Mouse (Mus musculus): ENCODE measurements around the gene 1810010D01Rik. TPM values are rescaled to one million over a fixed set of nuclear protein-coding genes. Genes with fewer than 3 reads are reported as not detected.

Gene 1810010D01Rik
- polyA plus RNA-seq (2015; fragmentation: Nextera tagmentation; extraction: Ambion mirVana) = 0.59 TPM in 1 of 2 replicates, not detected in the other

GRCm38 (mm10) chr7:145208006-145208405 lies at the start of gene 1810010D01Rik:
1810010D01Rik (minus strand) TSS chr7:145208119.
- H3K4me3 ChIP-seq (replicated peaks) = no peak within 1 kb of the TSS
- WGBS = 86% methylated on average over 4 of the region's 4 CpGs
- no peak for ATAC-seq (ENCODE audit: low FRiP score)

DNA sequence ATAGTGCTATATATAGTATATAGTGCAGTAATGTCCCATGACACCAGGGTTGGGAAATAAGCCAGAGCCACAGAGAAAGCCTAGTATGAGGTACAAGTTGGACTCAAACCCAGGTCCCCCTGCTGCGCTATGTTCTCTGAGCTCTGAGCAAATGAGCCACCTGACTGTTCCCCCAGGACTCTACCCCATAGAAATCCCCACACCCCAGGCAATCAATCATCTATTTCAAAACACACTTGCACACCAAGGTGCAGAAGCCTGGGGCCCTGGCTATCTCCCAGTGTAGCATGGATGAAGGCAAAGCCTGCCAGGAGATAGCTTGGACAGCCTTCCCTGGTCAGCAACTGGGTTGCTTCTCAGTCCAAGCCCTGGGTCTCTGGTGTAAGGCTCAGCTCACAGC lies 48.2 kb upstream of the 1810010D01Rik start:
- no peaks in the 10 kb centered on the region for H3K27me3 ChIP-seq (replicated peaks)
- H3K4me1 ChIP-seq = no peaks in the 10 kb centered on the region
- no peaks in the 10 kb centered on the region for H3K36me3 ChIP-seq
- no peak overlapping the region for H3K9ac ChIP-seq (replicated peaks)
- H3K4me2 ChIP-seq = no peak overlapping the region
- 89% methylated on average over 1 of the region's 1 CpGs for WGBS
- no peak overlapping the region for H3K27ac ChIP-seq (replicated peaks)
- no peak overlapping the region for H3K4me3 ChIP-seq (replicated peaks)
- no peaks in the 10 kb centered on the region for H3K9me3 ChIP-seq (replicated peaks)
- no peak for ATAC-seq (ENCODE audit: low FRiP score)

More at GRCm38 (mm10) chr7:145208006-145208405, at the start of gene 1810010D01Rik:
- no peak within 1 kb of the TSS for H3K4me2 ChIP-seq
- 0 out of 2 replicates have a peak within 1 kb of the TSS, but pooled peaks have one; percentile 49 for H3K9ac ChIP-seq (replicated peaks)
- peaks cover 28% of the 10 kb centered on the region for H3K4me1 ChIP-seq
- no peaks in the 10 kb centered on the region for H3K27me3 ChIP-seq (replicated peaks)
- no peaks in the 10 kb centered on the region for H3K9me3 ChIP-seq (replicated peaks)
- H3K36me3 ChIP-seq = no peaks in the 10 kb centered on the region
- 0 out of 2 replicates have a peak within 1 kb of the TSS, but pooled peaks have one; percentile 79 for H3K27ac ChIP-seq (replicated peaks)

DNA sequence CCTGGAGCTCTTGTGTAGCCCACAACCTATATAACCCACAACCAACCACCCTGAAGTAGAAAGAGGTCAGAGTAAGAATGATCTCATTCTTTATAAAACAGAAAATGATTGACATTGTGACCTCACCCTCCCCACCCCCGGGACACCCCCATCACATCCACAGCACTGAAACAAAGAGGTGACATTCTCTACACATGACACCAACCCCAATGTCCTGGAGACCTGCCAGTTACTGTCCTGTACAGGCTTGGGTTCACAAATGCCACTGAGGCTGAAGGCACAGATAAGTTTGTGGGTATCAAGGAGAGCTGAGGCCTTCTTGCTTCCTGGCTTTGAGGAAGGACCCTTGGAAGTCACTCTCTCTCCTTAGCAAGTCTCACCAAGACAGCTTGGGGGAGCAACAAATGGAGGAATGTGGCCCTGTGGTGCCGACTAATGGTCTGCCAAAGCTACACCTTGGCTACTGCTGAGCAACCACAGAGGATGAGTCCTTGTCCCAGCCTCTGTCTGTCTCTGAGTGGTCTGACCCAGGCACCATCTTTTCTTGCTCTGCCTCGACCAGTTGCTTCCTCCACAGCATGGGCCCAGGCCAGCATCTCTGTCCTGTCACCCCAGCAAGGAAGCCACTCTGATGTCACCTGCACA lies 46.2 kb upstream of the 1810010D01Rik start:
- Histone ChIP-seq H3K4me2 (no peak overlapping the region), H3K36me3 (no peaks in the 10 kb centered on the region), H3K27ac (replicated peaks) (no peak overlapping the region), H3K4me1 (no peaks in the 10 kb centered on the region), H3K27me3 (replicated peaks) (no peaks in the 10 kb centered on the region), H3K9ac (replicated peaks) (no peak overlapping the region), H3K4me3 (replicated peaks) (no peak overlapping the region), H3K9me3 (replicated peaks) (no peaks in the 10 kb centered on the region)
- ATAC-seq (ENCODE audit: low FRiP score) = no peak
- WGBS = 73% methylated on average over 3 of the region's 3 CpGs

DNA sequence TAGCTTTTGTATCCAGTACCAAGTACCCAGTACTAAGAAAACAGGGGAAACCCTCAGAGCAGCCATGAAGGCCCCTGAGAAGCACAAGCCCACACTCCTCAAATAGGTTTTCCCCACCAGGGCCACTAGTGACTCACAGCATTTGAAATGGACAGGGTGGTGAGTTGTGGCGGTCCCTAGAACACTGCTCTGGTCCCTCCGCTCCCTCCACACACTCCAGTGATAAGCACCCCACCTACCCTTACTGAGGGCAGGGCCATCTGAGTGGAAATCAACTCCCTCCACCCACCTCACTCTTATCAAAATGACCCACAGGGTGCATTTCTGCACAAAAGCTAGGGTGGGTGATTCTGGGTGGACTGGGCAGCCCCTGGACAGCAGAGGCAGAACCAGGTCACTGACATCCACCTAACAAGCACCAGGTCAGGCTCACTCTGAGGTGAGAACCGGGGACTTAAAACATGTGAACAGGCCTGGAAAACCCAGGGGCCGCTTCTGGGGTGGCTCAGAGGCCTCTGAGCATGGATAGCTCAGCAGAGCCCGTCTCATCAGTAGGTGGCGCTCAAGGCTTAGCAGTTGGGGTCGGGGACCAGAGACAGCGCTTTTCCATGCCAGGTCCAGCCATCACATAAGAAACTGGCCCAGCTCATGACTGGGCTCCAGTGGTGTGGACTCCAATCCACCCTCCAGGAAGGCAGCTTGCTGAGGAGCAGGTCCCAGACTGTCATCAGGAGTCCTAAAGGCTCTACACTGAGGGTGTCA lies 45.0 kb upstream of the 1810010D01Rik start:
- peak; percentile 77 for ATAC-seq (ENCODE audit: low FRiP score)
- 26% methylated on average over 8 of the region's 8 CpGs for WGBS

GRCm38 (mm10) chr7:145250225-145250624 lies 42.3 kb upstream of the 1810010D01Rik start:
- Histone ChIP-seq H3K4me1 (no peaks in the 10 kb centered on the region), H3K27ac (replicated peaks) (no peak overlapping the region), H3K9me3 (replicated peaks) (no peaks in the 10 kb centered on the region), H3K4me2 (no peak overlapping the region), H3K36me3 (no peaks in the 10 kb centered on the region), H3K9ac (replicated peaks) (no peak overlapping the region), H3K27me3 (replicated peaks) (no peaks in the 10 kb centered on the region), H3K4me3 (replicated peaks) (no peak overlapping the region)
- ATAC-seq (ENCODE audit: low FRiP score) = no peak
- WGBS = 79% methylated on average over 9 of the region's 9 CpGs

More for the DNA sequence above, 45.0 kb upstream of the 1810010D01Rik start:
- Histone ChIP-seq H3K27me3 (replicated peaks) (no peaks in the 10 kb centered on the region), H3K9me3 (replicated peaks) (no peaks in the 10 kb centered on the region), H3K36me3 (no peaks in the 10 kb centered on the region), H3K9ac (replicated peaks) (no peak overlapping the region), H3K4me2 (no peak overlapping the region), H3K4me1 (no peaks in the 10 kb centered on the region), H3K27ac (replicated peaks) (no peak overlapping the region), H3K4me3 (replicated peaks) (no peak overlapping the region)

DNA sequence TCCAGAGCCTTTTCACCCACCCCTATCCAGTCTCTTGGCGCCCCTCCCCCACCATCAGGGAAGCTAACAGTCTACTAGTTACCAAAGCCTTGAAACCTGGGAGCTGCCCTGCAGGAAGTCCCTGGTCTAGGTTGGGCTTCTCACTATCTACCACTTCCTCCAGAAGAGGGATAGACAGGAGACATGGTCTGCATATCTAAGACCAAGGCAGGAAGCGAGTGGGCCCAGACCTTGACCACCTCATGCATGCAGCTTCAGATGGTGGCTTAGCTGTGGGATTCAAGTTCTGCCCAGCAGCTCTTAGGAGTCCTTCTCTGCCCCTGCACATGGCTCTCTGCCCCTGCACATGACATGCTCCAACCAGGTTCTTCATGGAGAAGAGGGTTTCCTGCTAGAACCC lies 41.0 kb upstream of the 1810010D01Rik start:
- ATAC-seq (ENCODE audit: low FRiP score) = no peak

GRCm38 (mm10) chr7:145242851-145243712 lies 35.2 kb upstream of the 1810010D01Rik start:
- peaks cover 8% of the 10 kb centered on the region for H3K27me3 ChIP-seq (replicated peaks)
- H3K4me2 ChIP-seq = no peak overlapping the region
- H3K27ac ChIP-seq (replicated peaks) = no peak overlapping the region
- 15% methylated on average over 9 of the region's 9 CpGs for WGBS
- no peak overlapping the region for H3K4me3 ChIP-seq (replicated peaks)
- H3K9ac ChIP-seq (replicated peaks) = no peak overlapping the region
- H3K9me3 ChIP-seq (replicated peaks) = no peaks in the 10 kb centered on the region
- peak; percentile 84 for ATAC-seq (ENCODE audit: low FRiP score)
- no peaks in the 10 kb centered on the region for H3K36me3 ChIP-seq
- peaks cover 11% of the 10 kb centered on the region for H3K4me1 ChIP-seq

More for the DNA sequence above, 41.0 kb upstream of the 1810010D01Rik start:
- no peaks in the 10 kb centered on the region for H3K4me1 ChIP-seq
- WGBS = 96% methylated on average over 2 of the region's 2 CpGs
- H3K9me3 ChIP-seq (replicated peaks) = no peaks in the 10 kb centered on the region
- H3K27ac ChIP-seq (replicated peaks) = no peak overlapping the region
- H3K4me3 ChIP-seq (replicated peaks) = no peak overlapping the region
- no peaks in the 10 kb centered on the region for H3K36me3 ChIP-seq
- H3K27me3 ChIP-seq (replicated peaks) = no peaks in the 10 kb centered on the region; the same call in 1 of the 2 replicates
- H3K9ac ChIP-seq (replicated peaks) = no peak overlapping the region
- no peak overlapping the region for H3K4me2 ChIP-seq

GRCm38 (mm10) chr7:145242028-145242427 lies 34.1 kb upstream of the 1810010D01Rik start:
- Histone ChIP-seq H3K9ac (replicated peaks) (no peak overlapping the region), H3K4me1 (peaks cover 11% of the 10 kb centered on the region), H3K4me2 (no peak overlapping the region), H3K9me3 (replicated peaks) (no peaks in the 10 kb centered on the region), H3K27ac (replicated peaks) (no peak overlapping the region), H3K27me3 (replicated peaks) (peaks cover 8% of the 10 kb centered on the region), H3K36me3 (no peaks in the 10 kb centered on the region), H3K4me3 (replicated peaks) (no peak overlapping the region)
- 79% methylated on average over 9 of the region's 9 CpGs for WGBS
- ATAC-seq (ENCODE audit: low FRiP score) = no peak

DNA sequence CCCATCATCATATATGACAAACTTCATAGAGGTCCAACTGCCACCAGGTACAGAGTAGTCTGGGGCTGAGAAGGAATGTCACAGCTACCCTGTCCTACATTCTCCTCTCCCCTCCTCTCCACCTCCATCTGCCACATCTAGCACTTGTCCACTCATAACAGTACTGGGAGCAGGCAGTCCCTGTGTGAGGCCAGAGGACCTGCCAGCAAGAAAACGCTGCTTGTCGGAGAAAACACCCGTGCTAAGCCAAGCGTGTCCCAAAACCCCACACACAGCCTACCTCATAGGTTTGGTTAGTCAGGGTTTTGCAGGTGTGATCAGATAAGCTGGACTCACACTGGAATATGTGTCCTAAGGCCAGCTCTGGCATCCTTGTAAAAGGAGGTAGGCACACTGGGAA lies 33.0 kb upstream of the 1810010D01Rik start:
- H3K9me3 ChIP-seq (replicated peaks) = no peaks in the 10 kb centered on the region
- no peak for ATAC-seq (ENCODE audit: low FRiP score)
- peaks cover 8% of the 10 kb centered on the region for H3K27me3 ChIP-seq (replicated peaks)
- H3K4me1 ChIP-seq = peaks cover 11% of the 10 kb centered on the region
- no peak overlapping the region for H3K9ac ChIP-seq (replicated peaks)
- no peak overlapping the region for H3K4me3 ChIP-seq (replicated peaks)
- no peak overlapping the region for H3K4me2 ChIP-seq
- H3K27ac ChIP-seq (replicated peaks) = no peak overlapping the region
- 82% methylated on average over 4 of the region's 4 CpGs for WGBS
- no peaks in the 10 kb centered on the region for H3K36me3 ChIP-seq

DNA sequence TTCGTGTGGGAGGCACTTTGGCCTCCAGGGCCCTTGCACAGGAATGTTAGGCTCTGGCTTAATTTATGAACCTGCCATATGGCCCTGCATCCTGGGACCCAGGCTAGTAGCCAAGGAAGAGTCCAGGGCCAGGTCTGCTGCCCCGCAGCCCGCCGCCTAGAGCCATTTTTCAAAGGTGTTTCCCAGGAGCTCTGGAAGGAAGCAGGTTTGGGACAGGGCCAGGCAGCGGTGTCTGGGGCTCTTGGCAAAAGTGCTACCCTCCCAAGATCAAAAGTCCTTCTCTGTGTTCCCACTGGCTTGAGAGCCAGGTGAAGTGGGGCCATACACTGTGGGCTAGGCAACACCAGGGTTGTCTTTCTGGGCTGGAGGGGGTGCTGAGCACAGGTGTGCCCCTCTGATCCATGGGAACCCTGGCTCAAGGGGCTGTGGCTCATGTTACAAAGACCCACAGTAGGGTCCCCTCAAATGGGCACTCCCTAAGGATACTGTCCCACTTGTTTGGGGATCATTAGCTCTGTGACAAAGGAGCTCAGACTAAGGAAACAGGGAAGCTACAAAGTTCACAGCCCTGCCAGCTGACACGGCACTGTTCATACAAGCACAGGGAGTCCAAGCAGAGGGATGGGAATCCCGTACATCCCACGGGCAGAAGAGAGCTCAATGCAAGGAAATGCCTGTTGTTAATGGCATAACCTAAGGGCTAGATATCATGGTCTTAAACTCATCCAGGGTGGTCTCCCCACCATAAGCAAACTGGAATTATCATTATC lies 32.0 kb upstream of the 1810010D01Rik start:
- H3K27ac ChIP-seq (replicated peaks) = no peak overlapping the region
- H3K36me3 ChIP-seq = no peaks in the 10 kb centered on the region
- H3K27me3 ChIP-seq (replicated peaks) = peaks cover 8% of the 10 kb centered on the region
- H3K4me2 ChIP-seq = no peak overlapping the region
- H3K9ac ChIP-seq (replicated peaks) = no peak overlapping the region
- WGBS = 50% methylated on average over 8 of the region's 8 CpGs
- H3K9me3 ChIP-seq (replicated peaks) = no peaks in the 10 kb centered on the region
- no peak for ATAC-seq (ENCODE audit: low FRiP score)
- H3K4me1 ChIP-seq = peaks cover 11% of the 10 kb centered on the region
- H3K4me3 ChIP-seq (replicated peaks) = no peak overlapping the region

DNA sequence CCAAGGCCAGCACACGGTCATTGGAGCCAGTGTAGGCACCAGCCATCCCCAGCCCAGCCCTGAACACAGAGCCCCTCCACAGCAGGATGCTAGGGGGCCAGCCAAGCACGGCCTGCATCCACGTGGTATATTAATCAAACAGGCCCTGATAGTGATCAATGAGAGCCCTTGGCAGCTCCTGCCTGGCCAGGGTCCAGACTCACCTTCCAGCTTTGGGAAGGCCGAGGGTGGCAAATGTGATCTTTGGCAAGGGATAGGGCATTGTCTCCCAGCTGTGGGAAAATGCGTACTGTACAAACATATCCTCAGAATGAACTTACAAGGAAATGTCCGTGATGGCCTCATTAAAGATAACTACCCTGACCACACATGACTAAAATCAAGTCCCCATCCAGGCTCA lies 31.2 kb upstream of the 1810010D01Rik start:
- no peak overlapping the region for H3K4me3 ChIP-seq (replicated peaks)
- H3K36me3 ChIP-seq = no peaks in the 10 kb centered on the region
- no peak overlapping the region for H3K27ac ChIP-seq (replicated peaks)
- H3K4me2 ChIP-seq = no peak overlapping the region
- H3K27me3 ChIP-seq (replicated peaks) = peaks cover 8% of the 10 kb centered on the region
- peaks cover 11% of the 10 kb centered on the region for H3K4me1 ChIP-seq
- WGBS = 45% methylated on average over 6 of the region's 6 CpGs
- H3K9me3 ChIP-seq (replicated peaks) = no peaks in the 10 kb centered on the region
- ATAC-seq (ENCODE audit: low FRiP score) = no peak
- no peak overlapping the region for H3K9ac ChIP-seq (replicated peaks)
